13 mouse cellular contexts compared by ENCODE assay signal in the genomic region with DNA sequence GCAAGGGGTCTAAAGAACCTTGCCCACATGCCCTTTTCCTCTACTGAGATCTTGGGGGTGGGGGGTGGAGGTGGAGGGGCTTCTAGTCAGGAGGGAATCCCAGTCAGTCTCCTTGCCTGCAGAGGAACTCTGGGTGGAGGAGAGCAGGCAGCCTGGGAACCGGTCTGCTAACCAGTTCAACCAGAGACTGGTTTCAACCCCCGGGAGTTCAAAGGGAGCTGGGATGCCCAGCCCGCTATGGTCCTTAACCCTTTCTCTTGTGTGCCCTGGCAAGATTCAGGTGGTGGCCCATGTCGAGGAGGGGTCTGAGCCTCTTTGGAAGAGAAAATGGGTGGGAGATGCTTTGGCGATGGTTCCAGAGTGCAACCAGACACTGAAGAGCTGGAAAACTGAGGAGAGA. TPM values are rescaled to one million over a fixed set of nuclear protein-coding genes. Genes with fewer than 3 reads are reported as not detected.
DNase-seq lines count a peak whose midpoint lies in the region; ATAC-seq lines count a peak whose summit lies in the region.
"Had no signal": no experiment of that assay in that cellular context is flagged by ENCODE, and none has a peak within 500 bp of the region (broad histone marks: within the 10 kb centered on the region; RNA-seq: fewer than 3 reads in every experiment).

No protein-coding gene starts in this region.

- H3K27me3 ChIP-seq in intestine, embryonic 15.5 days (replicated peaks), result no peaks in the 10 kb centered on the region
- no peaks in the 10 kb centered on the region for H3K27me3 ChIP-seq in stomach, embryonic 14.5 days (ENCODE audit: control insufficient read depth, insufficient read depth, low read length)

- 6% methylated on average over 5 of the region's 5 CpGs for WGBS in intestine, embryonic 15.5 days
- WGBS in stomach, embryonic 14.5 days, result 3% methylated on average over 5 of the region's 5 CpGs

- peaks cover 13% of the 10 kb centered on the region; the same call in 1 of the 2 replicates for H3K4me1 ChIP-seq in intestine, embryonic 15.5 days (replicated peaks)
- no peaks in the 10 kb centered on the region for H3K4me1 ChIP-seq in stomach, embryonic 14.5 days (ENCODE audit: control insufficient read depth, insufficient read depth, low read length)
- H3K4me1 ChIP-seq: limb, embryonic 12.5 days had no signal

- H3K9me3 ChIP-seq in intestine, embryonic 15.5 days, result no peaks in the 10 kb centered on the region
- H3K9me3 ChIP-seq in stomach, embryonic 14.5 days (ENCODE audit: control insufficient read depth, low read depth, low read length), result no peaks in the 10 kb centered on the region
- H3K9me3 ChIP-seq: limb, embryonic 12.5 days; midbrain, embryonic 13.5 days had no signal

- peak overlapping the region; percentile 44 for H3K4me3 ChIP-seq in intestine, embryonic 15.5 days (replicated peaks)
- 0 out of 2 replicates have a peak overlapping the region, but pooled peaks have one; percentile 34 for H3K4me3 ChIP-seq in stomach, embryonic 14.5 days (ENCODE audit: low read depth, low read length)
- H3K4me3 ChIP-seq: limb, embryonic 12.5 days; midbrain, embryonic 13.5 days had no signal

- peak overlapping the region; percentile 98 for H3K27ac ChIP-seq in intestine, embryonic 15.5 days
- H3K27ac ChIP-seq in stomach, embryonic 14.5 days (ENCODE audit: low read length), result peak overlapping the region; percentile 93
- H3K27ac ChIP-seq: limb, embryonic 12.5 days; midbrain, embryonic 13.5 days had no signal

- ATAC-seq in intestine, embryonic 15.5 days, result peak; percentile 80
- ATAC-seq in stomach, embryonic 14.5 days (ENCODE audit: insufficient number of reproducible peaks, insufficient read depth, low FRiP score, low read depth), result peak; percentile 79
- ATAC-seq: forebrain, embryonic 14.5 days; midbrain, embryonic 13.5 days had no signal

- 0 out of 2 replicates have a peak overlapping the region, but pooled peaks have one; percentile 62 for H3K9ac ChIP-seq in intestine, embryonic 15.5 days
- no peak overlapping the region for H3K9ac ChIP-seq in stomach, embryonic 14.5 days (replicated peaks; ENCODE audit: low read depth, low read length)
- H3K9ac ChIP-seq: limb, embryonic 12.5 days had no signal

- DNase-seq in lung, adult 18-20 months, result peak; percentile 63 to 77
- DNase-seq in lung, postnatal 14 days, result no peak
- peak; percentile 57 to 75 for DNase-seq in kidney, postnatal 4 days
- DNase-seq in layer of hippocampus, adult 8-10 months (ENCODE audit: low spot score in 2 of 2), result no peak
- DNase-seq in gastrocnemius, postnatal 4 days (ENCODE audit: low spot score in 2 of 2), result no peak
- DNase-seq in cerebellum, postnatal 36 days, result no peak
- DNase-seq: cerebellum, postnatal 25 days; layer of hippocampus, adult 9-11 months had no signal

- H3K36me3 ChIP-seq in intestine, embryonic 15.5 days, result no peaks in the 10 kb centered on the region
- no peaks in the 10 kb centered on the region for H3K36me3 ChIP-seq in stomach, embryonic 14.5 days (ENCODE audit: control insufficient read depth, insufficient read depth, low read length)
- H3K36me3 ChIP-seq: limb, embryonic 12.5 days; midbrain, embryonic 13.5 days had no signal

- H3K4me2 ChIP-seq in intestine, embryonic 15.5 days (replicated peaks), result peak overlapping the region; percentile 52
- no peak overlapping the region; the same call in 1 of the 2 replicates for H3K4me2 ChIP-seq in stomach, embryonic 14.5 days (replicated peaks; ENCODE audit: low read depth, low read length)
- H3K4me2 ChIP-seq: limb, embryonic 12.5 days; midbrain, embryonic 13.5 days had no signal

RNA-seq across cellular contexts. Expression of a gene that starts 0.8 kb away (rescaled TPM):
- polyA plus RNA-seq in intestine, embryonic 15.5 days (2015; fragmentation: Nextera tagmentation; extraction: Ambion mirVana), result 84.7 and 86.9 TPM in 2 replicates
- 46.8 and 48.7 TPM in 2 replicates for polyA plus RNA-seq in stomach, embryonic 14.5 days (2014; fragmentation: Nextera tagmentation; extraction: Ambion mirVana)
- total RNA-seq in layer of hippocampus, adult 8-10 months (2022), result not detected
- not detected for total RNA-seq in gastrocnemius, postnatal 4 days (2021)
- polyA plus RNA-seq: midbrain, embryonic 13.5 days had no signal

RNA-seq across cellular contexts. Expression of a gene that starts 12.4 kb away (rescaled TPM):
- polyA plus RNA-seq in intestine, embryonic 15.5 days (2015; fragmentation: Nextera tagmentation; extraction: Ambion mirVana), result 64.2 and 66.7 TPM in 2 replicates
- polyA plus RNA-seq in stomach, embryonic 14.5 days (2014; fragmentation: Nextera tagmentation; extraction: Ambion mirVana), result 65.2 and 68.7 TPM in 2 replicates
- total RNA-seq in layer of hippocampus, adult 8-10 months (2022), result 10 to 100 TPM; 33.9 to 49.1 (median 44.8) TPM
- total RNA-seq in gastrocnemius, postnatal 4 days (2021), result 10 to 100 TPM; 39.2 to 45.1 TPM

RNA-seq across cellular contexts. Expression of a gene that starts 15.1 kb away (rescaled TPM):
- polyA plus RNA-seq in intestine, embryonic 15.5 days (2015; fragmentation: Nextera tagmentation; extraction: Ambion mirVana), result 81.9 and 92.8 TPM in 2 replicates
- 25.2 and 26.5 TPM in 2 replicates for polyA plus RNA-seq in stomach, embryonic 14.5 days (2014; fragmentation: Nextera tagmentation; extraction: Ambion mirVana)
- total RNA-seq in layer of hippocampus, adult 8-10 months (2022), result 10 to 100 TPM; 38.1 to 41.5 (median 39.6) TPM
- total RNA-seq in gastrocnemius, postnatal 4 days (2021), result 1 to 10 TPM; 8.2 to 8.3 TPM

RNA-seq across cellular contexts. Expression of a gene that starts 54.1 kb away (rescaled TPM):
- polyA plus RNA-seq in intestine, embryonic 15.5 days (2015; fragmentation: Nextera tagmentation; extraction: Ambion mirVana), result 13.3 and 15.1 TPM in 2 replicates
- polyA plus RNA-seq in stomach, embryonic 14.5 days (2014; fragmentation: Nextera tagmentation; extraction: Ambion mirVana), result 15.7 and 19.1 TPM in 2 replicates
- total RNA-seq in layer of hippocampus, adult 8-10 months (2022), result 10 to 100 TPM in 3 of 4 experiments, 1 to 10 TPM in 1; 9.6 to 14.2 (median 11.8) TPM
- total RNA-seq in gastrocnemius, postnatal 4 days (2021), result 10 to 100 TPM; 15.1 to 16.5 TPM

Comparison
In these comparisons a context has a peak if more than half of its experiments do, and no peak if none do; other contexts are left out.
1. DNase-seq: peak in lung, adult 18-20 months (2 of 2) and kidney, postnatal 4 days (2 of 2); none in lung, postnatal 14 days (single experiment), layer of hippocampus, adult 8-10 months (0 of 2), gastrocnemius, postnatal 4 days (0 of 2) and cerebellum, postnatal 36 days (0 of 2).
2. RNA of a gene that starts 15.1 kb away (total RNA-seq): 38.1 to 41.5 TPM in layer of hippocampus, adult 8-10 months; 8.2 to 8.3 TPM in gastrocnemius, postnatal 4 days; every median in the first group is over 4 times any median in the second.